Comparison of ENCODE assay signal across 22 mouse cellular contexts in the genomic region with DNA sequence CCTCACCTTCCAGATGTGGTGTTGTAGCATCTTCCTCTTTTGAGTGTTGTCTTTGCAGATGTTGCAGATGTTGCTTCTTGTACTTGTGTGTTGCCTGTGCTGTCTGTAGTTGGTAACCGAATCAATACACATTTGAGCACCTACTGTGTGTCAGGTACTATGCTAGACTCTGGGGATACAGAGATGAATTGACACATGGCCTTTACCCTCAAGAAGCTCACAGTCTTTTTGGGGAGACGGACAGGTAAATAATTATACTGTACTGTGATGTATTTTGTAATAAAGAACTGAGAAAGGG. TPM values are rescaled to one million over a fixed set of nuclear protein-coding genes. Genes with fewer than 3 reads are reported as not detected.
A peak's percentile ranks its signal among the peaks of the same experiment; 100 is the strongest.
DNase-seq lines count a peak whose midpoint lies in the region; ATAC-seq and TF ChIP-seq lines count a peak whose summit lies in the region.
"Had no signal": no experiment of that assay in that cellular context is flagged by ENCODE, and none has a peak within 500 bp of the region (broad histone marks: within the 10 kb centered on the region; RNA-seq: fewer than 3 reads in every experiment).

No protein-coding gene starts in this region.

- H3K4me2 ChIP-seq in forebrain, embryonic 14.5 days (ENCODE audit: low read length): no peak overlapping the region
- H3K4me2 ChIP-seq: embryonic facial prominence, embryonic 12.5 days; heart, embryonic 11.5 days; hindbrain, embryonic 15.5 days; intestine, embryonic 15.5 days; midbrain, embryonic 12.5 days; neural tube, embryonic 12.5 days had no signal

- peak; percentile 29; the same call in 1 of the 2 replicates for ATAC-seq in forebrain, embryonic 14.5 days
- no peak for ATAC-seq in megakaryocyte, adult 5-6 weeks (ENCODE audit: poor library complexity, severe bottlenecking)
- ATAC-seq: intestine, embryonic 15.5 days had no signal

- DNase-seq in forebrain, embryonic 14.5 days (ENCODE audit: low spot score): no peak
- no peak for DNase-seq in forebrain, embryonic 10.5 days (ENCODE audit: extremely low spot score, low spot score)
- peak; percentile 4 to 19 for DNase-seq in heart, postnatal 36 days
- DNase-seq in heart, adult 8-10 months (ENCODE audit: low spot score): no peak
- DNase-seq in kidney, adult 2 months: no peak
- DNase-seq in kidney, postnatal 14 days: no peak
- DNase-seq in A20 (ENCODE audit: low read depth, low spot score): peak; percentile 16
- DNase-seq: cerebellum, adult 11 months; liver; lung, adult 2 months; right cerebral cortex, adult 18-20 months; spleen, adult 18-20 months; thymus, postnatal 14 days had no signal

- H3K27ac ChIP-seq in forebrain, embryonic 14.5 days (ENCODE audit: low read depth, low read length): no peak overlapping the region
- H3K27ac ChIP-seq in forebrain, embryonic 10.5 days: no peak overlapping the region
- peak overlapping the region; percentile 33 for H3K27ac ChIP-seq in kidney, adult 2 months (ENCODE audit: insufficient read depth, low read depth, low read length)
- H3K27ac ChIP-seq: embryonic facial prominence, embryonic 12.5 days; hindbrain, embryonic 15.5 days; intestine, embryonic 15.5 days; liver, embryonic 14.5 days; midbrain, embryonic 12.5 days; neural tube, embryonic 12.5 days had no signal

- TF ChIP-seq CTCF in kidney, adult 2 months (conservative IDR thresholded peaks at IDR 0.05; ENCODE audit: insufficient read depth, insufficient read length, low read depth, low read length): no peak

- TF ChIP-seq POLR2A in kidney, adult 2 months (IDR thresholded peaks at IDR 0.05; ENCODE audit: low read depth, low read length): no peak

- H3K9me3 ChIP-seq in forebrain, embryonic 14.5 days (replicated peaks; ENCODE audit: control insufficient read depth, low read length): no peaks in the 10 kb centered on the region
- H3K9me3 ChIP-seq in forebrain, embryonic 10.5 days: no peaks in the 10 kb centered on the region
- H3K9me3 ChIP-seq: embryonic facial prominence, embryonic 12.5 days; hindbrain, embryonic 15.5 days; intestine, embryonic 15.5 days; midbrain, embryonic 12.5 days; neural tube, embryonic 12.5 days had no signal

- no peak overlapping the region for H3K9ac ChIP-seq in forebrain, embryonic 14.5 days (ENCODE audit: low read length)
- H3K9ac ChIP-seq: embryonic facial prominence, embryonic 12.5 days; hindbrain, embryonic 15.5 days; intestine, embryonic 15.5 days; liver, embryonic 14.5 days; midbrain, embryonic 12.5 days; neural tube, embryonic 12.5 days had no signal

- 82% methylated on average over 2 of the region's 2 CpGs for WGBS in forebrain, embryonic 14.5 days
- 91% methylated on average over 2 of the region's 2 CpGs for WGBS in forebrain, embryonic 10.5 days
- WGBS in kidney, adult 2 months: 73% methylated on average over 2 of the region's 2 CpGs

- H3K4me1 ChIP-seq in forebrain, embryonic 14.5 days (ENCODE audit: control insufficient read depth, insufficient read depth, low read length): no peaks in the 10 kb centered on the region
- H3K4me1 ChIP-seq in forebrain, embryonic 10.5 days: no peaks in the 10 kb centered on the region
- peaks cover 6% of the 10 kb centered on the region; the same call in 1 of the 2 replicates for H3K4me1 ChIP-seq in kidney, adult 2 months (ENCODE audit: control insufficient read depth, insufficient read depth, low read length)
- H3K4me1 ChIP-seq: embryonic facial prominence, embryonic 12.5 days; hindbrain, embryonic 15.5 days; intestine, embryonic 15.5 days; midbrain, embryonic 12.5 days; neural tube, embryonic 12.5 days had no signal

- peaks cover 3% of the 10 kb centered on the region; the same call in 1 of the 2 replicates for H3K36me3 ChIP-seq in forebrain, embryonic 14.5 days (ENCODE audit: control insufficient read depth, insufficient read depth, low read length)
- no peaks in the 10 kb centered on the region for H3K36me3 ChIP-seq in forebrain, embryonic 10.5 days (replicated peaks)
- H3K36me3 ChIP-seq in kidney, adult 2 months (ENCODE audit: control insufficient read depth, insufficient read depth, low read length): no peaks in the 10 kb centered on the region
- H3K36me3 ChIP-seq: embryonic facial prominence, embryonic 12.5 days; intestine, embryonic 15.5 days; midbrain, embryonic 12.5 days; neural tube, embryonic 12.5 days had no signal

- no peak overlapping the region for H3K4me3 ChIP-seq in forebrain, embryonic 14.5 days (ENCODE audit: low read depth, low read length)
- H3K4me3 ChIP-seq in forebrain, embryonic 10.5 days: no peak overlapping the region
- no peak overlapping the region for H3K4me3 ChIP-seq in kidney, adult 2 months (ENCODE audit: insufficient read depth, low read depth, low read length)
- H3K4me3 ChIP-seq: embryonic facial prominence, embryonic 12.5 days; hindbrain, embryonic 15.5 days; intestine, embryonic 15.5 days; midbrain, embryonic 12.5 days; myocyte; neural tube, embryonic 12.5 days had no signal

- no peaks in the 10 kb centered on the region for H3K27me3 ChIP-seq in forebrain, embryonic 14.5 days (replicated peaks; ENCODE audit: control insufficient read depth, insufficient read depth, low read length)
- no peaks in the 10 kb centered on the region for H3K27me3 ChIP-seq in forebrain, embryonic 10.5 days (ENCODE audit: poor library complexity, severe bottlenecking)
- no peaks in the 10 kb centered on the region; the same call in 1 of the 2 replicates for H3K27me3 ChIP-seq in kidney, adult 2 months (replicated peaks; ENCODE audit: control insufficient read depth, insufficient read depth, low read length)
- H3K27me3 ChIP-seq: embryonic facial prominence, embryonic 12.5 days; hindbrain, embryonic 15.5 days; intestine, embryonic 15.5 days; midbrain, embryonic 12.5 days; neural tube, embryonic 12.5 days had no signal

- intact Hi-C loops in heart, postnatal 36 days (cut with DNase I): loop anchor here (1.0 to 2.0 kb wide), 3 partner anchors 104 to 189 kb away; no protein-coding TSS in a partner anchor

RNA-seq across cellular contexts. Expression of a gene that starts 40.7 kb away (rescaled TPM):
- polyA plus RNA-seq in forebrain, embryonic 14.5 days (2014; fragmentation: Nextera tagmentation; extraction: Ambion mirVana): 29.9 and 30.2 TPM in 2 replicates
- polyA plus RNA-seq in forebrain, embryonic 10.5 days (2016; fragmentation: Nextera tagmentation; extraction: Ambion mirVana): 9.3 and 10.2 TPM in 2 replicates
- 10 to 100 TPM; 19.9 to 23.1 TPM for total RNA-seq in heart, postnatal 36 days (2021)
- total RNA-seq in heart, adult 8-10 months (2022): 10 to 100 TPM; 23.4 to 28.6 (median 26.0) TPM
- polyA plus RNA-seq in kidney, adult 2 months (2012; rRNA removed): 22.8 and 25.5 TPM in 2 replicates
- total RNA-seq in megakaryocyte, adult 5-6 weeks (2015): 12.5 and 20.3 TPM in 2 replicates
- 12.6 and 20.2 TPM in 2 replicates for total RNA-seq in megakaryocyte, adult 5-6 weeks (2017)

RNA-seq across cellular contexts. Expression of a gene that starts 52.4 kb away (rescaled TPM):
- 45.8 and 49.9 TPM in 2 replicates for polyA plus RNA-seq in forebrain, embryonic 14.5 days (2014; fragmentation: Nextera tagmentation; extraction: Ambion mirVana)
- 42.7 and 42.8 TPM in 2 replicates for polyA plus RNA-seq in forebrain, embryonic 10.5 days (2016; fragmentation: Nextera tagmentation; extraction: Ambion mirVana)
- 10 to 100 TPM; 30.9 to 31.1 TPM for total RNA-seq in heart, postnatal 36 days (2021)
- total RNA-seq in heart, adult 8-10 months (2022): 10 to 100 TPM; 28.5 to 33.9 (median 30.6) TPM
- 11.0 and 12.8 TPM in 2 replicates for polyA plus RNA-seq in kidney, adult 2 months (2012; rRNA removed)
- total RNA-seq in megakaryocyte, adult 5-6 weeks (2015): 17.4 and 18.5 TPM in 2 replicates
- total RNA-seq in megakaryocyte, adult 5-6 weeks (2017): 13.3 and 15.5 TPM in 2 replicates

Comparison
In these comparisons a context has a peak if more than half of its experiments do, and no peak if none do; other contexts are left out.
1. DNase-seq: peak in heart, postnatal 36 days (2 of 2) and A20 (single experiment); none in forebrain, embryonic 14.5 days (single experiment), forebrain, embryonic 10.5 days (single experiment), heart, adult 8-10 months (single experiment), kidney, adult 2 months (single experiment) and kidney, postnatal 14 days (single experiment).